Mouse (Mus musculus) forebrain, embryonic 12.5 days (tissue): Measurements from ENCODE around the gene Fbl. TPM values are rescaled to one million over a fixed set of nuclear protein-coding genes. Genes with fewer than 3 reads are reported as not detected.
"Not testable (repeated sequence)": the region's sequence is repeated elsewhere in the genome, so short reads cannot be mapped to it uniquely, and the experiment has no call there.

Source experiments
- ATAC-seq: fragments of 200-750 bp; cut with Nextera tagmentation; 2 replicates; pipeline ENCODE4 v1.8.0; 2017; ENCODE audit warnings: moderate TSS enrichment; ENCODE audit not compliant: low FRiP score
- H3K27ac ChIP-seq: fragments of 300-500 bp; sonication (generic); 2 replicates; pipeline ENCODE4 v1.5.1; 2016; ENCODE audit warnings: mild to moderate bottlenecking
- H3K27me3 ChIP-seq: fragments of 300-500 bp; sonication (generic); 2 replicates; pipeline ENCODE4 v1.6.1; 2016; ENCODE audit warnings: mild to moderate bottlenecking
- H3K36me3 ChIP-seq: fragments of 300-500 bp; sonication (generic); replicated peaks from 2 replicates; pipeline ENCODE4 v1.6.1; 2016; ENCODE audit warnings: mild to moderate bottlenecking
- H3K4me1 ChIP-seq: fragments of 300-500 bp; sonication (generic); 2 replicates; pipeline ENCODE4 v1.6.1; 2016
- H3K4me2 ChIP-seq: fragments of 300-500 bp; sonication (generic); 2 replicates; pipeline ENCODE4 v1.6.1; 2016; ENCODE audit warnings: mild to moderate bottlenecking, moderate library complexity
- H3K4me3 ChIP-seq: fragments of 300-500 bp; sonication (generic); replicated peaks from 2 replicates; pipeline ENCODE4 v1.5.1; 2016; ENCODE audit warnings: mild to moderate bottlenecking
- H3K9ac ChIP-seq: fragments of 300-500 bp; sonication (generic); 2 replicates; pipeline ENCODE4 v1.6.1; 2016; ENCODE audit warnings: mild to moderate bottlenecking
- H3K9me3 ChIP-seq: fragments of 300-500 bp; sonication (generic); 2 replicates; pipeline ENCODE4 v1.6.1; 2016
- WGBS: fragments of 180-500 bp; shearing (Covaris S2); methylation state at CpG from one replicate; pipeline ENCODE4 v1.1.7; 2016; 5-methylcytosine and 5-hydroxymethylcytosine counted together
- polyA plus RNA-seq: library from polyadenylated mRNA; unstranded; fragments of >200 nt; fragmentation: Nextera tagmentation; extraction: Ambion mirVana; gene quantifications from 2 replicates; pipeline ENCODE4 v1.2.1, GENCODE M21; 2016

The Fbl gene
- polyA plus RNA-seq, 1 experiment from 2014 or later = 151 TPM

GRCm38 (mm10) chr7:28196528-28196927 is 27.0 kb downstream of the Fbl start:
- H3K36me3 ChIP-seq = peaks cover 40% of the 10 kb centered on the region
- H3K27me3 ChIP-seq = no peaks in the 10 kb centered on the region
- 87% methylated on average over 14 of the region's 14 CpGs for WGBS
- H3K9ac ChIP-seq = no peak overlapping the region
- ATAC-seq = no peak
- H3K4me2 ChIP-seq = no peak overlapping the region
- no peaks in the 10 kb centered on the region for H3K9me3 ChIP-seq
- H3K4me1 ChIP-seq = no peaks in the 10 kb centered on the region
- H3K27ac ChIP-seq = 0 out of 2 replicates have a peak overlapping the region, but pooled peaks have one; percentile 31
- no peak overlapping the region for H3K4me3 ChIP-seq

GRCm38 (mm10) chr7:28199054-28199453 is 29.5 kb downstream of the Fbl start:
- ATAC-seq = no peak
- Histone ChIP-seq H3K4me2 (no peak overlapping the region), H3K9ac (no peak overlapping the region), H3K4me1 (no peaks in the 10 kb centered on the region), H3K4me3 (no peak overlapping the region), H3K9me3 (no peaks in the 10 kb centered on the region), H3K27ac (no peak overlapping the region), H3K27me3 (no peaks in the 10 kb centered on the region), H3K36me3 (peaks cover 22% of the 10 kb centered on the region)
- WGBS = 78% methylated on average over 4 of the region's 4 CpGs

- 69% methylated on average over 19 of the region's 19 CpGs for WGBS
- no peaks in the 10 kb centered on the region for H3K36me3 ChIP-seq
- H3K4me2 ChIP-seq = no peak overlapping the region
- no peak overlapping the region for H3K27ac ChIP-seq
- ATAC-seq = no peak
- no peaks in the 10 kb centered on the region for H3K9me3 ChIP-seq
- no peak overlapping the region for H3K9ac ChIP-seq
- no peaks in the 10 kb centered on the region for H3K4me1 ChIP-seq
- no peak overlapping the region for H3K4me3 ChIP-seq
- H3K27me3 ChIP-seq = no peaks in the 10 kb centered on the region
These were observed 33.9 kb downstream of the Fbl start for GRCm38 (mm10) chr7:28203207-28204108.

GRCm38 (mm10) chr7:28206044-28206600 is 36.6 kb downstream of the Fbl start:
- no peaks in the 10 kb centered on the region for H3K36me3 ChIP-seq
- no peak overlapping the region for H3K9ac ChIP-seq
- ATAC-seq = no peak
- H3K4me2 ChIP-seq = no peak overlapping the region
- H3K4me3 ChIP-seq = no peak overlapping the region
- WGBS = 76% methylated on average over 4 of the region's 4 CpGs
- H3K27me3 ChIP-seq = no peaks in the 10 kb centered on the region
- no peaks in the 10 kb centered on the region for H3K9me3 ChIP-seq
- no peak overlapping the region for H3K27ac ChIP-seq
- H3K4me1 ChIP-seq = no peaks in the 10 kb centered on the region

- H3K4me3 ChIP-seq = peak overlapping the region; percentile 26
- no peaks in the 10 kb centered on the region for H3K27me3 ChIP-seq
- peak overlapping the region; percentile 47 for H3K4me2 ChIP-seq
- H3K4me1 ChIP-seq = no peaks in the 10 kb centered on the region
- no peak overlapping the region for H3K27ac ChIP-seq
- WGBS = 51% methylated on average over 12 of the region's 12 CpGs
- H3K9me3 ChIP-seq = no peaks in the 10 kb centered on the region
- peak overlapping the region; percentile 33 for H3K9ac ChIP-seq
- no peak for ATAC-seq
- H3K36me3 ChIP-seq = no peaks in the 10 kb centered on the region
These were observed 39.0 kb downstream of the Fbl start for GRCm38 (mm10) chr7:28208396-28208987.

- H3K4me3 ChIP-seq = peak overlapping the region; percentile 26
- ATAC-seq = no peak
- no peaks in the 10 kb centered on the region for H3K27me3 ChIP-seq
- H3K36me3 ChIP-seq = no peaks in the 10 kb centered on the region
- no peak overlapping the region for H3K27ac ChIP-seq
- no peaks in the 10 kb centered on the region for H3K4me1 ChIP-seq
- peak overlapping the region; percentile 33 for H3K9ac ChIP-seq
- no peaks in the 10 kb centered on the region for H3K9me3 ChIP-seq
- WGBS = 51% methylated on average over 19 of the region's 19 CpGs
- H3K4me2 ChIP-seq = peak overlapping the region; percentile 47
These were observed 39.5 kb downstream of the Fbl start for GRCm38 (mm10) chr7:28208988-28209508.

GRCm38 (mm10) chr7:28210731-28211130 is 41.2 kb downstream of the Fbl start:
- H3K36me3 ChIP-seq = no peaks in the 10 kb centered on the region
- no peaks in the 10 kb centered on the region for H3K9me3 ChIP-seq
- no peak overlapping the region for H3K9ac ChIP-seq
- WGBS = 46% methylated on average over 5 of the region's 5 CpGs
- no peak for ATAC-seq
- H3K27ac ChIP-seq = no peak overlapping the region
- no peaks in the 10 kb centered on the region for H3K4me1 ChIP-seq
- no peaks in the 10 kb centered on the region for H3K27me3 ChIP-seq
- no peak overlapping the region for H3K4me3 ChIP-seq
- H3K4me2 ChIP-seq = no peak overlapping the region

- WGBS = 42% methylated on average over 10 of the region's 10 CpGs
- ATAC-seq = no peak
- H3K27me3 ChIP-seq = no peaks in the 10 kb centered on the region
These were observed 44.6 kb downstream of the Fbl start for GRCm38 (mm10) chr7:28214142-28214541.

GRCm38 (mm10) chr7:28215950-28216349 is 46.4 kb downstream of the Fbl start:
- H3K9me3 ChIP-seq, H3K27ac ChIP-seq, H3K36me3 ChIP-seq, H3K4me2 ChIP-seq, H3K4me1 ChIP-seq, H3K9ac ChIP-seq, ATAC-seq, H3K4me3 ChIP-seq, H3K27me3 ChIP-seq: not testable (repeated sequence)
- WGBS = 92% methylated on average over 2 of the region's 2 CpGs

More at GRCm38 (mm10) chr7:28214142-28214541, 44.6 kb downstream of the Fbl start:
- Histone ChIP-seq H3K27ac (no peak overlapping the region), H3K4me3 (no peak overlapping the region), H3K9ac (no peak overlapping the region), H3K9me3 (no peaks in the 10 kb centered on the region), H3K4me2 (no peak overlapping the region), H3K4me1 (no peaks in the 10 kb centered on the region), H3K36me3 (no peaks in the 10 kb centered on the region)

GRCm38 (mm10) chr7:28217811-28218210 is 48.3 kb downstream of the Fbl start:
- H3K4me3 ChIP-seq, H3K4me2 ChIP-seq, H3K27me3 ChIP-seq, H3K9me3 ChIP-seq, H3K4me1 ChIP-seq, ATAC-seq, H3K27ac ChIP-seq, H3K9ac ChIP-seq, H3K36me3 ChIP-seq: not testable (repeated sequence)
- WGBS = 88% methylated on average over 13 of the region's 13 CpGs

- 91% methylated on average over 20 of the region's 20 CpGs for WGBS
- not testable (repeated sequence) for H3K36me3 ChIP-seq, H3K9ac ChIP-seq, H3K9me3 ChIP-seq, H3K27ac ChIP-seq, ATAC-seq, H3K4me3 ChIP-seq, H3K4me1 ChIP-seq, H3K4me2 ChIP-seq, H3K27me3 ChIP-seq
These were observed 49.6 kb downstream of the Fbl start for GRCm38 (mm10) chr7:28218951-28219740.

- not testable (repeated sequence) for ATAC-seq, H3K4me1 ChIP-seq, H3K27ac ChIP-seq, H3K27me3 ChIP-seq, H3K9me3 ChIP-seq, H3K9ac ChIP-seq, H3K4me3 ChIP-seq, H3K4me2 ChIP-seq, H3K36me3 ChIP-seq
- WGBS = 89% methylated on average over 4 of the region's 4 CpGs
These were observed 57.3 kb downstream of the Fbl start for GRCm38 (mm10) chr7:28226836-28227235.
